Mouse (Mus musculus): Measurements from ENCODE around the gene Xpo4.

The Xpo4 gene

GRCm38 (mm10) chr14:57664822-57665627, at the start of gene Xpo4:
Gene Xpo4, minus strand, starts transcription at chr14:57665430.
- peak; percentile 99 for DNase-seq

- no peak for DNase-seq
Observed at GRCm38 (mm10) chr14:57712884-57713283, 47.7 kb upstream of the Xpo4 start.

GRCm38 (mm10) chr14:57711059-57711458, 45.8 kb upstream of the Xpo4 start:
- DNase-seq = no peak

DNA sequence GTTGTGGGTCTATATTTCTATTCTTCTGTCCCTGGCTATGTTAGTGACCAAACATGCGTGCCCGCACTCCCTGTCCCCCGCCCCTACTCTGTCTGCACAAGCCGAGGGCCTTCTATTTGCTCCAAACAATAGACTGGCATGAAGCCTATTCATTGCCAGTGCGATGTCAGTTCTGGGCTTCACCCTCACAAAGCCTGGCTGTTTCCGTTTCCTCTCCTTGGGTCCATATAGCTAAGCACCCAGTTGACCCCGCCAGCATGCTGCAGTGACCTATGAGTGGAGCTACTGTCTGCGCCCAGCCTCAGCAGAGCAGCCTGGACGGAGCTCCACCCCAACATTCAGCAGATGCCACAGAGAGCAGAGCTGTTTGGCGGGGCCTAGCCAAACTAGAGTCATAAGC, 43.9 kb upstream of the Xpo4 start:
- DNase-seq = peak; percentile 96

DNA sequence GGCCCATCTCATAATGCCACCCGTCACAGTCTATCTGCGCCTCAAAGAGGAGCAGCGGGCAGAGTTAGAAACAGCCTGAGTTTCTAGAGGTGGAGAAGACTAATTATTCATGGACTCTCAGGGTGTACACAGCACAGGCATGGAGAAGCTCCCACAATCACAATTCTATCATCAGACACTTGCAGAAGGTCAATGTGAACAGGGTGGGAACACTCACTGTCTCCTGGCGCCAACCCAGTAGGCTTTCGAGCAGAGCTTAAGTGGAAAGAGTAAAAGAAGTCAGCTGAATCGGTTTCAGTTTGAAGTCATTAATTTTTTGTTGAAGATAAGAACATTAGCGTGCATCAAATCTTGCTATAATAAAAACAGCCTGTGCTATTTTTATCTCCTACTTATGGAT, 43.4 kb upstream of the Xpo4 start:
- DNase-seq = no peak

DNA sequence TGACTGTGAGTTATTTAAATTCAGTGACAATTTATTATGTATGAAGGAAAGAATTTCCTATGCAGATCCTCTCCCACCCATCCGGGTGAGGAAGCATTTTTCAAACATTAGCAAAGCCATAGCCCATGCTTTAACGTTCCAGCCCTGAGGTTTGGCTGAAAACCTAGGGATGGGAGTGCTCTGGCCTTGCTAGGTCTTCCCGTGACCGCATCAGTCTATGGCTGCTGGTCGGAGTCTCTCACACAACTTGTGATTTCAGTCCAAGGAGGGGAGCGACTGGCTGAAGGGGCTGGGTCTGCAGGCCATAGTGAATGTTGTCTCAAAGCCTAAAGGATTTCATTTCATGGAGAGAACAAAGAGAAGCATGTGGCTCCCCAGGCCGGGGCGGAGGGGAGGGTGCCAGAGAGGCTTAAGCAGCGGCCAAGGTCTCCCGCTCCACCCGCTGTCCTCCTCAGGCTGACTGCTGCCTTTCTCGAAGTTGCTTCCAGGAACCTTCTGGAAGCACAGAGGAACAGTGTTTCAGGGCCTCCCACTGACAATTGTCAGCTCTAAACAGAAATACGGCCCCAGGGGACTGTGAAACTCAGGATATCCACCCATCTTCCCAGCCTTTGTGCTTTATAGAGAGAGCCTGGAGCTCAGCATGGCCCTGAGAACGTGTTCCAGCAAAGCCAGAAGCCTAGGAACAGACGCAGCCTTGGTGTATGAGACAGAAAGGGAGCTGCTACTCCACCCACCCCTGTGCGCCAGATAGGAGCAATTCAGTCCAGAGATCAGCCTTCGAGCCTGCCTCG, 42.1 kb upstream of the Xpo4 start:
- peak; percentile 97 for DNase-seq

- DNase-seq = no peak
Observed at GRCm38 (mm10) chr14:57706760-57707099, 41.5 kb upstream of the Xpo4 start.

DNA sequence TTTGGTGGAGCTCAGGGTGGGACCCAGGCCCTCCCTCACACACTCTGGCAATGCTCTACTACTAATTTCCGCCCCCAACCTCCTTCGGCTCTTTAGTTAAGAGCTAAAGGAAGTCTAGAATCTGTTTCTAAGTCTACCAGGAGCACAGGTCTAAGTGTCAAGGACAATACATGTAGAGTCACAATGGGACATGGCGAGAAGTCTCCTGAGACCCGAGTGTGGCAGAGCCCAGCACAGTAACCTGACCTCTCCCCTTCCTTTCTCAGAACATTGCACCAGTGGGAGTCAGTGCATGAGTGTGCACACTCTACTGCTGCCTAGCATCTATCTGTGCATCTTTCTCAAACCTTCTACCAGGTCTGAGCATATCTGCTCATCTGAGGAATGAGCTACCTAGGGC, 40.5 kb upstream of the Xpo4 start:
- peak; percentile 94 for DNase-seq

DNA sequence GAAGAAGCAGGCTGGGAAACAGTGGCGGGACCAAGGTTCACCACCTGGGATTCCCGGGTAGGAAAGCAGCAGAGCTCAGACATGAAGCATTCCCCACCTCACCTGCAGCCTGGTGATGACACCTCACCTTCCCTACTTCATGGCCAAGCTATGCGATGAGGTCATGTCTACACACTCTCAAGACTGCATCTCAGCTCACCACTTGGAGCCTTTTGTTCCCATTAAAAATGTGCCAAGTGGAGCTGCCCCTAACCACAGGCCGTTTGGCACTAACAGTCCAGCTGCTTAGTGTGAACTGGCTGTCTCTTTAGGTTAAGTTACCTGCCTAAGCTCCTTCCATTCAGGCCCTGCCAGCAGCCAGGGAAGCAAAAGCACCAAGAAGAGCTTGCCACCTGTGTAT, 39.8 kb upstream of the Xpo4 start:
- DNase-seq = no peak

DNA sequence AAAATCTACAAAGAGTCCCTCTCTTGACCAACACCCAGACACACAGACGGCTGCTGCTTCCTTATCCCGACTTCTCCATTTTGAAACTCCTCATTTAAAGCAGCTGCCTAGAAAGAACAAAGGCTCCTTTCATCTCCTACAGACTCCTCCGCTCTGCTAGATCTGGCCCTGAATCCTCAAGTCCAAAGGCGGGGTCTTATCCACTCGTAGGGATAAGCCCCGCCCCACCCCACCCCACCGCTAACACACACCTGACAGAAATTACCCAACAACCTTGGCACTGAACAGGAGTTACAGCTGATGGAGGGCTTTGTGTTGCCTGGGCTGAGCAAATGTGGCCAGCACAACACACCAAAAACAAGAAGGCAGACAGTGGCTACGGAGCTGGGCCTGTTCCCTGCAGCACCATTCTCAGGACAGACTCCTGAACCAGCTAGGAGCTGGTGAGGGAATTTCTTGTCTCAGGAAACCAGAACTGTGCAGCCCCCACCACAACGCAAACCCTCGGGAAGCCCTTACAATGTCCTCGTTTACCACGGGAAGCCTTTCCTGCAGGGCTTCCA, 36.8 kb upstream of the Xpo4 start:
- peak; percentile 86 for DNase-seq

- DNase-seq = peak; percentile 91
Observed at GRCm38 (mm10) chr14:57699461-57699970, 34.3 kb upstream of the Xpo4 start.

DNA sequence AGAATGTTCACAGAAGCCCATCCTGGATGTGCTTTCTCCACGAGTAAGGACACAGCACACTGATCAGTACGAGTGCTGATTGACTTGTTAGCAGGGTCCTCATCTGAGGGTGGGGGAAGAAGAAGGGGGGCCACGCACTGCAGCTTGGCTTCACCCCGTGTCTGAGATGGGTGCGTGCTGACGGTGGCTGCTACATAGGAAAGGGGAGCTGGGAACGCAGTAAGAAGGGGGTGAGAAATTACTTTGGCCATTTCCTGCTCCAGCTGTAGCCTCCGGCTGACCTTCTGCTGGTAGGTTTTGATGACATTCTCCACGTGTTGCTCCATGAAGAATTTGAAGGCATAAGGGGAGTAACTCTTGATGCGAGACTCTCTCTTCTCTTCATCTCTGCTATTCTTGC, 33.8 kb upstream of the Xpo4 start:
- peak; percentile 66 for DNase-seq

- DNase-seq = peak; percentile 87
Observed at GRCm38 (mm10) chr14:57696066-57696465, 30.8 kb upstream of the Xpo4 start.

- no peak for DNase-seq
Observed at GRCm38 (mm10) chr14:57695550-57695949, 30.3 kb upstream of the Xpo4 start.

DNA sequence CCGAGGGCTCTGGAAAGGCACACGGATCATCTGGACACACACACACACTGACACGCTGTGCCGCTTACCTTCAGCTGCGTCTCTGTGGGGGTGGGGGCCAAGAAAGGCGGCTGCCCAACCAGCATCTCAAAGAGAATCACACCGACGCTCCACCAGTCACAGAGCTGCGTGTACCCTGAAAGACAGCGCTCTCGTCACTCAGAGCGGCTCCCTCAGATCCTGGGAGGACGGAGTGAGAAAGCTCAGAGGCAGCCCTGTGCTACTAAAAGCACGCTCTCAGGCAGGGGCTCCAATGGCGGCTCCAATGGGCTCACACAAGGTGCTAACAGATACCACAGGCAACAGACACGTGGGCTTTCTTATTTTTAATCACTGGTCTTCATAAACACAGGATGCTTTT, 29.0 kb upstream of the Xpo4 start:
- peak; percentile 76 for DNase-seq

DNA sequence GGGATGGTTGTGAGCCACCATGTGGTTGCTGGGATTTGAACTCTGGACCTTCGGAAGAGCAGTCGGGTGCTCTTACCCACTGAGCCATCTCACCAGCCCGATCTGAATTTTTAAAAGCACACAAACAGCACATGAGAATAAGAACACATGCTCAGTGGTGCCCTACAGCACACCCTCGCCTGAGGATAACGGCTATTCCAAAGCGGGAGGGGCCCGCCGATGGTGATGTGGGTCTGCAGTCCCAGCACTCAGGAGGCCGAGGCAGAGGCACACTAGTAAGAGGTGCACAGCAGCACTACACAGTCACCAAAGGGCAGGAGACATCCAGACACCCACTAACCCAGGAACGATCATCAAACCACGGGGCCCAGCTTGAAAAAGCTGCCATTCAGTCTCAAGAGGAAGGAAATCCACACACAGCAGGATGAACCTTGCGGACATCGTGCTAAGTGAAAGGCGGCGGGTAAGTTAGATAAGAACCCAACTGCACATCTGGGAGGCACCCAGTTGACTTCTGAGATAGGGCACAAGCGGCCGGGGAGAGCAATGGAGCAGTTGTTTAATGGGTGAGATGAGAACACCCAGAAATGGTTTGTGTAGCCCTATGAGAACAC, 27.4 kb upstream of the Xpo4 start:
- DNase-seq = peak; percentile 53

DNA sequence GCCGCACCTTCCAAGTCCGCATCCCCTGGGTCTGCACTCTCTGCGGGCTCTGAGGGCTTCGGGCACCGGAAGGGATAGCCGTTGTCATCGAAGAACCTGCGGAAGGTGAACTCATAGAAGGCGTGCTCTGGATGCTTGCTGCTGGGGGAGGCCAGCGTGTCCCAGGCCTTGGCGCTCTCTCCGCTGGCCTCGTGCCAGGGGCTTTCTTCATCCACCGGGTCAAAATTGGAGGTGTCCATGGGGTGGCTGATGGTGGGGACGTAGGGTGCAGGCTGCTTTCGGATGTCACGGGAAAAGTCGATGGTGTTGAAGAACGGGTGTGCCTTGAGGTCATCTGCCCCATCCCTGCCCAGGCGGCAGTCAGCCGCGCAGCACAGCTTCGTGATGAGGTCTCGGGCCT, 26.1 kb upstream of the Xpo4 start:
- peak; percentile 88 for DNase-seq

GRCm38 (mm10) chr14:57690681-57691080, 25.5 kb upstream of the Xpo4 start:
- peak; percentile 27 for DNase-seq

- DNase-seq = peak; percentile 85
Observed at GRCm38 (mm10) chr14:57688066-57688465, 22.8 kb upstream of the Xpo4 start.

DNA sequence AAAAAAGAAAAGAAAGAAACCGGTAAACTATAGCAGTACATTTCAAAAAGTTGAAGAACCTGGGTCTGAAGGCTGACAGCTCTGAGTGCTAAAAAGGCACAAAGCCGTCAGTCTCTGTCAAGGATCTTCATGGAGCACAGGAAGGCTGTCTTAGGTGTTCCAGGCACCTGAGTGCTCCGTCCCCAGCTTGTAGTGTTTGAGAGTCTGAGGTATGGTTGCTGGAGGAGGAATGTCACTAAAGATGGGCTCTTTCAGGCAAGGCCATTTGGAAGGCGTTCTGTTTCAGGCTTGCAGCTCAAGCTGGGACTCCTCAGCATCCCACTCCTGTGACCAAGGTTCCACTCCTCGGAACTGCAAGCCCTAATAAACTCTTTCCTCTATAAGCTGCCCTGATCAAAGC, 22.2 kb upstream of the Xpo4 start:
- peak; percentile 68 for DNase-seq

- no peak for DNase-seq
Observed at GRCm38 (mm10) chr14:57686647-57687046, 21.4 kb upstream of the Xpo4 start.

DNA sequence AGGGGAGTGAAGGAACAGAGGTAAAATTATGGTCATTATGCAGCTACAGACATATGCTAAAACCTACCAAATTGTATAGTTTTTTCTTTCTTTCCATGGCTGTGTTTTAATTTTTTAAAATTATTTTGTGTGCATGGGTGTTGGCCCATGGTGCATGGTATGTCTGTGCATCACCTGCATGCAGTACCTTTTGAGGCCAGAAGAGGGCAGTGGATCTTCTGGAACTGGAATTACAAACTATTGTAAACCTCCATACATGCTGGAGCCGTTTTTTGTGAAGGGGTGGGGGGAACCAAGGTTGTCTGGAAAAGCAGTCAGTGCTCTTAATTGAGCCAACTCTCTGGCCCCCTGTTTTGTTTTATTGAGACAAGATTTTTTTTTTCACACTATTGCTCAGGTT, 19.3 kb upstream of the Xpo4 start:
- peak; percentile 96 for DNase-seq

GRCm38 (mm10) chr14:57682751-57683150, 17.5 kb upstream of the Xpo4 start:
- DNase-seq = peak; percentile 71
